Mouse (Mus musculus) liver, embryonic 13.5 days (tissue): ENCODE data around the gene Dusp1. TPM values are rescaled to one million over a fixed set of nuclear protein-coding genes. Genes with fewer than 3 reads are reported as not detected.

Experiments
- ATAC-seq: fragments of 200-750 bp; cut with Nextera tagmentation; 2 replicates; pipeline ENCODE4 v1.8.0; 2017; ENCODE audit warnings: low read depth, mild to moderate bottlenecking, moderate number of reproducible peaks, moderate library complexity
- DNase-seq: peaks from one replicate; pipeline ENCODE4 v3.0.0; 2022
- H3K27ac ChIP-seq: fragments of 300-500 bp; sonication (generic); 2 replicates; pipeline ENCODE4 v1.5.1; 2015; ENCODE audit warnings: moderate library complexity, mild to moderate bottlenecking, inconsistent platforms
- H3K27me3 ChIP-seq: fragments of 300-500 bp; sonication (generic); 2 replicates; pipeline ENCODE4 v1.6.1; 2015; ENCODE audit warnings: mild to moderate bottlenecking, inconsistent platforms
- H3K36me3 ChIP-seq: fragments of 300-500 bp; sonication (generic); 2 replicates; pipeline ENCODE4 v1.6.1; 2015; ENCODE audit warnings: mild to moderate bottlenecking, inconsistent platforms
- H3K4me1 ChIP-seq: fragments of 300-500 bp; sonication (generic); replicated peaks from 2 replicates; pipeline ENCODE4 v1.6.1; 2015; ENCODE audit warnings: inconsistent platforms
- H3K4me2 ChIP-seq: fragments of 300-500 bp; sonication (generic); 2 replicates; pipeline ENCODE4 v1.6.1; 2015; ENCODE audit warnings: inconsistent platforms, mild to moderate bottlenecking, moderate library complexity
- H3K4me3 ChIP-seq: fragments of 300-500 bp; sonication (generic); replicated peaks from 2 replicates; pipeline ENCODE4 v1.5.1; 2015; ENCODE audit warnings: mild to moderate bottlenecking, inconsistent platforms
- H3K9ac ChIP-seq: fragments of 300-500 bp; sonication (generic); 2 replicates; pipeline ENCODE4 v1.6.1; 2015; ENCODE audit warnings: mild to moderate bottlenecking, inconsistent platforms
- H3K9me3 ChIP-seq: fragments of 300-500 bp; sonication (generic); replicated peaks from 2 replicates; pipeline ENCODE4 v1.6.1; 2016; ENCODE audit warnings: inconsistent platforms
- WGBS: fragments of 180-500 bp; shearing (Covaris S2); methylation state at CpG from one replicate; pipeline ENCODE4 v1.1.7; 2015; ENCODE audit not compliant: insufficient replicate concordance; 5-methylcytosine and 5-hydroxymethylcytosine counted together
- polyA plus RNA-seq: library from polyadenylated mRNA; unstranded; fragments of >200 nt; fragmentation: Nextera tagmentation; extraction: Ambion mirVana; gene quantifications from 2 replicates; pipeline ENCODE4 v1.2.1, GENCODE M21; 2015

Gene Dusp1
- polyA plus RNA-seq, 1 experiment from 2014 or later = 22.2 TPM

- 47% methylated on average over 4 of the region's 4 CpGs for WGBS
- Histone ChIP-seq H3K9me3 (no peaks in the 10 kb centered on the region), H3K4me3 (no peak overlapping the region), H3K27me3 (no peaks in the 10 kb centered on the region), H3K4me1 (peaks cover 32% of the 10 kb centered on the region), H3K27ac (peak overlapping the region; percentile 77), H3K36me3 (peaks cover 30% of the 10 kb centered on the region), H3K4me2 (0 out of 2 replicates have a peak overlapping the region, but pooled peaks have one; percentile 23), H3K9ac (no peak overlapping the region)
- ATAC-seq (peak; percentile 52), DNase-seq (no peak)
Measured at GRCm38 (mm10) chr17:26584063-26584462, 22.1 kb upstream of the Dusp1 start.

- Histone ChIP-seq H3K9me3 (no peaks in the 10 kb centered on the region), H3K4me3 (no peak overlapping the region), H3K36me3 (peaks cover 29% of the 10 kb centered on the region), H3K27ac (peak overlapping the region; percentile 77), H3K4me1 (peaks cover 29% of the 10 kb centered on the region), H3K27me3 (no peaks in the 10 kb centered on the region), H3K9ac (no peak overlapping the region), H3K4me2 (no peak overlapping the region)
- ATAC-seq (0 out of 2 replicates have a peak, but pooled peaks have one; percentile 7), DNase-seq (no peak)
- WGBS = 73% methylated on average over 6 of the region's 6 CpGs
Measured at GRCm38 (mm10) chr17:26583606-26584005, 21.7 kb upstream of the Dusp1 start.

- DNase-seq (no peak), ATAC-seq (no peak)
- Histone ChIP-seq H3K4me2 (no peak overlapping the region), H3K36me3 (peaks cover 24% of the 10 kb centered on the region), H3K9me3 (no peaks in the 10 kb centered on the region), H3K9ac (no peak overlapping the region), H3K4me3 (no peak overlapping the region), H3K27ac (peak overlapping the region; percentile 77; the same call in 1 of the 2 replicates), H3K4me1 (peaks cover 29% of the 10 kb centered on the region), H3K27me3 (no peaks in the 10 kb centered on the region)
- 82% methylated on average over 9 of the region's 9 CpGs for WGBS
Measured at GRCm38 (mm10) chr17:26583056-26583455, 21.1 kb upstream of the Dusp1 start.

GRCm38 (mm10) chr17:26582297-26582696 lies 20.4 kb upstream of the Dusp1 start:
- Histone ChIP-seq H3K9me3 (no peaks in the 10 kb centered on the region), H3K4me2 (no peak overlapping the region), H3K4me3 (no peak overlapping the region), H3K36me3 (peaks cover 16% of the 10 kb centered on the region), H3K4me1 (peaks cover 30% of the 10 kb centered on the region), H3K9ac (no peak overlapping the region), H3K27ac (0 out of 2 replicates have a peak overlapping the region, but pooled peaks have one; percentile 32), H3K27me3 (no peaks in the 10 kb centered on the region)
- ATAC-seq (no peak), DNase-seq (no peak)
- 81% methylated on average over 5 of the region's 5 CpGs for WGBS

GRCm38 (mm10) chr17:26580873-26581401 lies 19.0 kb upstream of the Dusp1 start:
- no peak overlapping the region for H3K4me2 ChIP-seq
- H3K36me3 ChIP-seq = peaks cover 12% of the 10 kb centered on the region; the same call in 1 of the 2 replicates
- 80% methylated on average over 3 of the region's 3 CpGs for WGBS
- H3K4me3 ChIP-seq = no peak overlapping the region
- ATAC-seq (no peak), DNase-seq (no peak)
- H3K27ac ChIP-seq = no peak overlapping the region
- H3K9ac ChIP-seq = no peak overlapping the region
- no peaks in the 10 kb centered on the region for H3K27me3 ChIP-seq
- H3K4me1 ChIP-seq = peaks cover 44% of the 10 kb centered on the region
- H3K9me3 ChIP-seq = no peaks in the 10 kb centered on the region

- Histone ChIP-seq H3K27me3 (no peaks in the 10 kb centered on the region), H3K4me1 (peaks cover 49% of the 10 kb centered on the region), H3K4me3 (no peak overlapping the region), H3K27ac (no peak overlapping the region), H3K9me3 (no peaks in the 10 kb centered on the region), H3K36me3 (peaks cover 16% of the 10 kb centered on the region; the same call in 1 of the 2 replicates), H3K4me2 (no peak overlapping the region), H3K9ac (no peak overlapping the region)
- WGBS = 75% methylated on average over 6 of the region's 6 CpGs
- no peak for ATAC-seq
- no peak for DNase-seq
Measured at GRCm38 (mm10) chr17:26579396-26579795, 17.5 kb upstream of the Dusp1 start.

- H3K4me3 ChIP-seq = no peak overlapping the region
- DNase-seq (no peak), ATAC-seq (no peak)
- H3K9ac ChIP-seq = no peak overlapping the region
- H3K36me3 ChIP-seq = peaks cover 16% of the 10 kb centered on the region; the same call in 1 of the 2 replicates
- H3K4me1 ChIP-seq = peaks cover 48% of the 10 kb centered on the region
- H3K4me2 ChIP-seq = no peak overlapping the region
- no peaks in the 10 kb centered on the region for H3K27me3 ChIP-seq
- H3K9me3 ChIP-seq = no peaks in the 10 kb centered on the region
- H3K27ac ChIP-seq = no peak overlapping the region
- WGBS = 84% methylated on average over 11 of the region's 11 CpGs
Measured at GRCm38 (mm10) chr17:26578771-26579170, 16.8 kb upstream of the Dusp1 start.

- H3K4me3 ChIP-seq = no peak overlapping the region
- no peaks in the 10 kb centered on the region for H3K27me3 ChIP-seq
- H3K36me3 ChIP-seq = peaks cover 16% of the 10 kb centered on the region; the same call in 1 of the 2 replicates
- H3K9ac ChIP-seq = no peak overlapping the region
- DNase-seq (no peak), ATAC-seq (no peak)
- H3K27ac ChIP-seq = no peak overlapping the region
- no peaks in the 10 kb centered on the region for H3K9me3 ChIP-seq
- H3K4me1 ChIP-seq = peaks cover 44% of the 10 kb centered on the region
- WGBS = 78% methylated on average over 7 of the region's 7 CpGs
- H3K4me2 ChIP-seq = no peak overlapping the region
Measured at GRCm38 (mm10) chr17:26578162-26578561, 16.2 kb upstream of the Dusp1 start.

GRCm38 (mm10) chr17:26577309-26577708 lies 15.4 kb upstream of the Dusp1 start:
- Histone ChIP-seq H3K9me3 (no peaks in the 10 kb centered on the region), H3K27ac (no peak overlapping the region), H3K4me1 (peaks cover 37% of the 10 kb centered on the region), H3K27me3 (no peaks in the 10 kb centered on the region), H3K9ac (no peak overlapping the region), H3K4me2 (no peak overlapping the region), H3K36me3 (peaks cover 16% of the 10 kb centered on the region; the same call in 1 of the 2 replicates), H3K4me3 (no peak overlapping the region)
- WGBS = 82% methylated on average over 11 of the region's 11 CpGs
- DNase-seq (no peak), ATAC-seq (no peak)

GRCm38 (mm10) chr17:26576833-26577232 lies 14.9 kb upstream of the Dusp1 start:
- DNase-seq (no peak), ATAC-seq (no peak)
- Histone ChIP-seq H3K9ac (no peak overlapping the region), H3K36me3 (peaks cover 16% of the 10 kb centered on the region; the same call in 1 of the 2 replicates), H3K4me2 (no peak overlapping the region), H3K9me3 (no peaks in the 10 kb centered on the region), H3K4me3 (no peak overlapping the region), H3K27ac (no peak overlapping the region), H3K4me1 (peaks cover 42% of the 10 kb centered on the region), H3K27me3 (no peaks in the 10 kb centered on the region)
- 88% methylated on average over 7 of the region's 7 CpGs for WGBS

GRCm38 (mm10) chr17:26575786-26576690 lies 14.1 kb upstream of the Dusp1 start:
- 55% methylated on average over 12 of the region's 12 CpGs for WGBS
- ATAC-seq = peak; percentile 71
- peaks cover 13% of the 10 kb centered on the region for H3K36me3 ChIP-seq
- no peak overlapping the region for H3K4me2 ChIP-seq
- no peaks in the 10 kb centered on the region for H3K9me3 ChIP-seq
- H3K27me3 ChIP-seq = no peaks in the 10 kb centered on the region
- H3K4me3 ChIP-seq = no peak overlapping the region
- peak overlapping the region; percentile 30; the same call in 1 of the 2 replicates for H3K9ac ChIP-seq
- H3K4me1 ChIP-seq = peaks cover 50% of the 10 kb centered on the region
- H3K27ac ChIP-seq = peak overlapping the region; percentile 9; the same call in 1 of the 2 replicates
- no peak for DNase-seq
